Mouse (Mus musculus) forelimb bud, embryonic 11.5 days (tissue): ENCODE measurements around the gene Gng2.
A peak's percentile ranks its signal among the peaks of the same experiment; 100 is the strongest.

Experiments
- DNase-seq: peaks from one replicate; pipeline ENCODE4 v3.0.0-alpha.2; 2012; ENCODE audit warnings: low read depth, low spot score

The Gng2 gene

GRCm38 (mm10) chr14:19976421-19977270 is 781 bp downstream of the Gng2 start:
- peak; percentile 75 for DNase-seq

GRCm38 (mm10) chr14:19974978-19975493 is 2.4 kb downstream of the Gng2 start:
- DNase-seq: peak; percentile 63

GRCm38 (mm10) chr14:19974429-19974828 is 3.0 kb downstream of the Gng2 start:
- no peak for DNase-seq

- no peak for DNase-seq
These were observed 5.0 kb downstream of the Gng2 start for GRCm38 (mm10) chr14:19972316-19973029.

GRCm38 (mm10) chr14:19970845-19971244 is 6.6 kb downstream of the Gng2 start:
- DNase-seq: no peak

- DNase-seq: no peak
These were observed 7.2 kb downstream of the Gng2 start for GRCm38 (mm10) chr14:19970106-19970785.

- DNase-seq: no peak
These were observed 7.9 kb downstream of the Gng2 start for GRCm38 (mm10) chr14:19969566-19969965.

GRCm38 (mm10) chr14:19969011-19969521 is 8.4 kb downstream of the Gng2 start:
- DNase-seq: no peak

GRCm38 (mm10) chr14:19968321-19969010 is 9.0 kb downstream of the Gng2 start:
- no peak for DNase-seq

GRCm38 (mm10) chr14:19967482-19967881 is 9.9 kb downstream of the Gng2 start:
- no peak for DNase-seq

- DNase-seq: no peak
These were observed 13.4 kb downstream of the Gng2 start for GRCm38 (mm10) chr14:19963961-19964505.

GRCm38 (mm10) chr14:19961924-19962915 is 15.2 kb downstream of the Gng2 start:
- DNase-seq: no peak

GRCm38 (mm10) chr14:19959860-19960259 is 17.6 kb downstream of the Gng2 start:
- DNase-seq: no peak

- no peak for DNase-seq
These were observed 22.4 kb downstream of the Gng2 start for GRCm38 (mm10) chr14:19955077-19955476.

- DNase-seq: no peak
These were observed 26.6 kb downstream of the Gng2 start for GRCm38 (mm10) chr14:19950812-19951211.

GRCm38 (mm10) chr14:19949475-19949874 is 28.0 kb downstream of the Gng2 start:
- DNase-seq: no peak

- DNase-seq: no peak
These were observed 31.2 kb downstream of the Gng2 start for GRCm38 (mm10) chr14:19946221-19946620.

- DNase-seq: no peak
These were observed 34.7 kb downstream of the Gng2 start for GRCm38 (mm10) chr14:19942732-19943131.

- no peak for DNase-seq
These were observed 35.1 kb downstream of the Gng2 start for GRCm38 (mm10) chr14:19942329-19942728.

- DNase-seq: no peak
These were observed 37.4 kb downstream of the Gng2 start for GRCm38 (mm10) chr14:19940066-19940465.
